Mouse (Mus musculus) central nervous system, embryonic 18 days (tissue): ENCODE data around the gene H2-M10.3. TPM values are rescaled to one million over a fixed set of nuclear protein-coding genes. Genes with fewer than 3 reads are reported as not detected.

Source experiments
- polyA plus RNA-seq: library from polyadenylated mRNA; depleted of rRNA; stranded (reverse); fragments of >200 nt; gene quantifications from 2 replicates; pipeline ENCODE4 v1.2.3, GENCODE M21; 2012; rRNA removed

Gene H2-M10.3
- not detected in 2 replicates for polyA plus RNA-seq

GRCm38 (mm10) chr17:36368317-36368716 is at the start of gene H2-M10.3:
Gene H2-M10.3, minus strand, starts transcription at chr17:36368417.

GRCm38 (mm10) chr17:36326055-36326454 is 42.2 kb downstream of the H2-M10.3 start, which contains the start of gene H2-M10.1:
Gene H2-M10.1, minus strand, starts transcription at chr17:36326155.

Other genes starting within 250 kb of the H2-M10.3 start
- gene Gm19684, start 246.7 kb downstream of the H2-M10.3 start, polyA plus RNA-seq = not detected in 2 replicates
- gene Gm7030, start 239.0 kb downstream of the H2-M10.3 start, polyA plus RNA-seq = not detected in 2 replicates
- gene Gm8909, start 199.9 kb downstream of the H2-M10.3 start, polyA plus RNA-seq = not detected in 2 replicates
- gene H2-T3, start 178.1 kb downstream of the H2-M10.3 start, polyA plus RNA-seq = not detected in 2 replicates
- 103 and 109 TPM in 2 replicates for gene Rpp21, start 110.3 kb downstream of the H2-M10.3 start, polyA plus RNA-seq
- gene Trim39, start 96.2 kb downstream of the H2-M10.3 start, polyA plus RNA-seq = 42.3 and 44.5 TPM in 2 replicates
- not detected in 2 replicates for gene H2-M10.2, start 81.9 kb downstream of the H2-M10.3 start, polyA plus RNA-seq
- not detected in 2 replicates for gene H2-M10.1, start 42.3 kb downstream of the H2-M10.3 start, polyA plus RNA-seq
- gene H2-M10.4, start 93.9 kb upstream of the H2-M10.3 start, polyA plus RNA-seq = not detected in 2 replicates
- not detected in 2 replicates for gene H2-M11, start 178.7 kb upstream of the H2-M10.3 start, polyA plus RNA-seq